Mouse (Mus musculus): ENCODE data around the gene Tmem222. TPM values are rescaled to one million over a fixed set of nuclear protein-coding genes. Genes with fewer than 3 reads are reported as not detected.
A peak's percentile ranks its signal among the peaks of the same experiment; 100 is the strongest.

Gene Tmem222
- polyA plus RNA-seq, 2 experiments = 31.6 to 36.4 TPM

DNA sequence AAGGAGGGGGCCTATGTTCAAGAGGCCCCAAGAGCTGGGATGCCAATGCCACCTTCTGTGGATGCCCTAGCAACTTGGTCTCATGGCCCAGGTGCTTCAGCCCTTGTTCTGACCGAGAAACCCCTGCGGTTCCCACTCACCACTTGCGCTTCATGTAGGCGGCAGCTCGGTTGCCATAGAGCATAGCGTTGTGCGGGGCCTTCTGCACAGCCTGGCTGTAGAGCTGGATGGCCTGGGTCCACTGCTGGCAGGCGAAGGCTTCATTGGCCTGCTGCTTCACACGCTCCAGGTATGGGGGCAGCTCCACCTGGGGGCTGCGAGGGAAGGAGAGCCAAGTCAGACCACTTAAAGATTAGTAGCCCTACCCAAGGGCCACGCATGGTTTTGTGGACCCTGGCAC, 22.8 kb upstream of the Tmem222 start:
- ATAC-seq (ENCODE audit: insufficient read depth) = no peak
- H3K36me3 ChIP-seq (replicated peaks; ENCODE audit: control insufficient read depth, insufficient read depth, low read depth) = peaks cover 3% of the 10 kb centered on the region; the same call in 1 of the 2 replicates
- no peaks in the 10 kb centered on the region for H3K9me3 ChIP-seq (ENCODE audit: control insufficient read depth, low read length)
- H3K9ac ChIP-seq (replicated peaks) = no peak overlapping the region
- H3K4me1 ChIP-seq (replicated peaks; ENCODE audit: control insufficient read depth in 2 of 2, insufficient read depth in 2 of 2, low read length in 1 of 2) = no peaks in the 10 kb centered on the region
- TF ChIP-seq CTCF (IDR thresholded peaks at IDR 0.05; ENCODE audit: low read depth) (no peak), EP300 (IDR thresholded peaks at IDR 0.05; ENCODE audit: low read depth) (no peak)
- no peaks in the 10 kb centered on the region for H3K27me3 ChIP-seq (ENCODE audit: control insufficient read depth, insufficient read depth, low read length)
- no peak for DNase-seq (ENCODE audit: low read depth in 3 of 3, low spot score in 3 of 3)
- 86% methylated on average over 11 of the region's 11 CpGs for WGBS (ENCODE audit: insufficient replicate concordance)
- H3K4me3 ChIP-seq (ENCODE audit: insufficient read depth in 1 of 2, low read depth in 2 of 2, low read length in 2 of 2) = no peak overlapping the region
- no peak overlapping the region for H3K4me2 ChIP-seq (ENCODE audit: low read depth)
- no peak overlapping the region for H3K27ac ChIP-seq

DNA sequence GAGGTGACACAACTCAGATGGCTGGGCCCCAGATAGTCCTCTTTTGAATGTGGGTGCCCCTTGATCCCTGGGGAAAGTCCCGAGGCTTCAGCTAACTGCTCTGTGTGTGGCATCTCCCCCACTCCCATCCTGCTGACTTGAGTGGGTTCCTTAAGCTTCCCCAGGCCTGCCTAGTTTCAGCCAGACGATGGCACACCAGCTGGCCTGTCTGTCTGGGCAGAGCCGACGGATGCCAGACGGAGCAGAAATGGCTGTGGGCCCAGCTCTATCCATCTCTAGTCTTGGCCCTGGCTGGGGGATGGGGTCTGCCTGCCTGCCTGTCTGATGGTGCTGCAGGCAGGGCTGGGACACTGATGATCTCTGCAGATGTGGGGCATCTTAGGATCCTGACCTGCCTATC, 22.1 kb upstream of the Tmem222 start:
- Histone ChIP-seq H3K4me2 (ENCODE audit: low read depth) (no peak overlapping the region), H3K27ac (no peak overlapping the region), H3K4me3 (ENCODE audit: insufficient read depth in 1 of 2, low read depth in 2 of 2, low read length in 2 of 2) (no peak overlapping the region), H3K9me3 (ENCODE audit: control insufficient read depth, low read length) (no peaks in the 10 kb centered on the region), H3K27me3 (ENCODE audit: control insufficient read depth, insufficient read depth, low read length) (no peaks in the 10 kb centered on the region), H3K36me3 (replicated peaks; ENCODE audit: control insufficient read depth, insufficient read depth, low read depth) (peaks cover 3% of the 10 kb centered on the region; the same call in 1 of the 2 replicates), H3K4me1 (replicated peaks; ENCODE audit: control insufficient read depth in 2 of 2, insufficient read depth in 2 of 2, low read length in 1 of 2) (no peaks in the 10 kb centered on the region), H3K9ac (replicated peaks) (no peak overlapping the region)
- WGBS (ENCODE audit: insufficient replicate concordance) = 74% methylated on average over 5 of the region's 5 CpGs
- ATAC-seq (ENCODE audit: insufficient read depth) (no peak), DNase-seq (ENCODE audit: low read depth in 3 of 3, low spot score in 3 of 3) (no peak)
- TF ChIP-seq CTCF (IDR thresholded peaks at IDR 0.05; ENCODE audit: low read depth) = no peak
- TF ChIP-seq EP300 (IDR thresholded peaks at IDR 0.05; ENCODE audit: low read depth) = no peak

DNA sequence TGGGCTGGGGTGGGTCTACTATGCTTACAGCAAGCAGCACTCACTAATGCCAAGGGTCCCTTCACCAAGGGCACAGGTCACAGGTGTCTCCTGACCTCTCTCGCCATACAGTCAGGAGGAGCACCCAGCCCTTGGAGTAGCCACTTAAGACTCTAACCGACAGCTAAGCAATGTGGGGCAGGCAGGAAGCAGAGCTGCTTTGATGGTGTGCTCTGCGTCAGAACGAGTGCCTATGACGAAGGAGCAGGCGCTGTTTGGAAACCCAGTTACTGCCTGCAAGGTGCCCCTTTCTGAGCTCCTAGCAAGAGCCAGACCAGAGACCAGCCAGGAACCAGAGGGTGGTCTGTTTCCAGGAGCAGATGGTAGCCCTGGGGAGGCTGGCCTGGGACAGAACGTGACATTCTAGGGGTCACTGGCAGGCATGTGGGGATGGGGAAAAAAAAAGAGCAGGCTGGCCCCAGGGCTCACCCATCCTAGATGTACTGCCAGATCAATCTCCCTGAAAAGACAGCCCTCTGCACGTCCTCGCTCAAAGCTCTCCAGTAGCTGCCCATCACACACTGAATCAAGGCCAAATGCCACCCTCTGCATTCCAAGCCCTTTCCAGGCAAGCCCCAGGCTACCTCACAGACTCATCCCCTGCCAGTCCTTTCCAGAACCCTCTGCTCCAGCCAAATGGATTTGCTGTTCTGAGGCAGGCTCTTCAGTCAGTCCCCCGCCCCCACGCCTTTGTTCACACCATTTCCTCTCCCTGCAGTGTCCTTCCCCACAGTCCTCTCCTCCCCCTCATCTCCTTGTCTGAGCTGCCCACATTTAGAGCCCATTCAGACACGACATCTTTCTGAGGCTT, 21.1 kb upstream of the Tmem222 start:
- Histone ChIP-seq H3K4me3 (ENCODE audit: insufficient read depth in 1 of 2, low read depth in 2 of 2, low read length in 2 of 2) (no peak overlapping the region), H3K27ac (no peak overlapping the region), H3K4me2 (ENCODE audit: low read depth) (no peak overlapping the region), H3K9me3 (ENCODE audit: control insufficient read depth, low read length) (no peaks in the 10 kb centered on the region), H3K27me3 (ENCODE audit: control insufficient read depth, insufficient read depth, low read length) (no peaks in the 10 kb centered on the region), H3K36me3 (replicated peaks; ENCODE audit: control insufficient read depth, insufficient read depth, low read depth) (peaks cover 3% of the 10 kb centered on the region; the same call in 1 of the 2 replicates), H3K9ac (replicated peaks) (no peak overlapping the region), H3K4me1 (replicated peaks; ENCODE audit: control insufficient read depth in 2 of 2, insufficient read depth in 2 of 2, low read length in 1 of 2) (no peaks in the 10 kb centered on the region)
- WGBS (ENCODE audit: insufficient replicate concordance) = 58% methylated on average over 12 of the region's 12 CpGs
- no peak for ATAC-seq (ENCODE audit: insufficient read depth)
- no peak for DNase-seq (ENCODE audit: low read depth in 3 of 3, low spot score in 3 of 3)
- no peak for TF ChIP-seq CTCF (IDR thresholded peaks at IDR 0.05; ENCODE audit: low read depth)

DNA sequence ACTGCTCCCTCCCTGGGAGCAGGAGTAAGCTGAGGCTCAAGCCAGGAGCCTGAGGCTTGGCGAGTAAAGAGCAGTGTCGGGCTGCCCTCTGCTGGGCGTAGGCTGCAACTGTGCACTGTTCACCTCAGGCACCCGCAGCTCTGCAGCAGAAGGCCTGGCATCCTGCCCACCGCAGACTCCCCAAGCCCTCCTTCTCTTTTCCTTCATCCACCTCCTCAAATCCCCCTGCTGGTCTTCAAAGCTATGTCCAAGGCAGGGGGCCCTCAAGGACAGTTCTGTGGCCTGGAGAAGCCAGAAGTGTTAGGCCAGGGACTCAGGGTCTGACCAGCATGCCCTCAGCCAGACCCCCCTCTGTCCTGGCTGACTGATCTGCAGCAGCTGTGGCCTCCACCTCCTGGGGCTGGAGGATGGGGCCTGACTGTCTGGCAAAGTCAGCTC, 20.2 kb upstream of the Tmem222 start:
- 6% methylated on average over 5 of the region's 5 CpGs for WGBS (ENCODE audit: insufficient replicate concordance)
- ATAC-seq (ENCODE audit: insufficient read depth) = peak; percentile 60; the same call in 1 of the 2 replicates
- Histone ChIP-seq H3K27me3 (ENCODE audit: control insufficient read depth, insufficient read depth, low read length) (no peaks in the 10 kb centered on the region), H3K9ac (replicated peaks) (no peak overlapping the region), H3K4me3 (ENCODE audit: insufficient read depth in 1 of 2, low read depth in 2 of 2, low read length in 2 of 2) (no peak overlapping the region), H3K36me3 (replicated peaks; ENCODE audit: control insufficient read depth, insufficient read depth, low read depth) (peaks cover 3% of the 10 kb centered on the region; the same call in 1 of the 2 replicates), H3K27ac (no peak overlapping the region), H3K9me3 (ENCODE audit: control insufficient read depth, low read length) (no peaks in the 10 kb centered on the region), H3K4me1 (replicated peaks; ENCODE audit: control insufficient read depth in 2 of 2, insufficient read depth in 2 of 2, low read length in 1 of 2) (no peaks in the 10 kb centered on the region), H3K4me2 (ENCODE audit: low read depth) (no peak overlapping the region)
- TF ChIP-seq CTCF (IDR thresholded peaks at IDR 0.05; ENCODE audit: low read depth) = peak; percentile 98
- TF ChIP-seq EP300 (IDR thresholded peaks at IDR 0.05; ENCODE audit: low read depth) = no peak
- DNase-seq (ENCODE audit: low read depth in 3 of 3, low spot score in 3 of 3) = no peak

DNA sequence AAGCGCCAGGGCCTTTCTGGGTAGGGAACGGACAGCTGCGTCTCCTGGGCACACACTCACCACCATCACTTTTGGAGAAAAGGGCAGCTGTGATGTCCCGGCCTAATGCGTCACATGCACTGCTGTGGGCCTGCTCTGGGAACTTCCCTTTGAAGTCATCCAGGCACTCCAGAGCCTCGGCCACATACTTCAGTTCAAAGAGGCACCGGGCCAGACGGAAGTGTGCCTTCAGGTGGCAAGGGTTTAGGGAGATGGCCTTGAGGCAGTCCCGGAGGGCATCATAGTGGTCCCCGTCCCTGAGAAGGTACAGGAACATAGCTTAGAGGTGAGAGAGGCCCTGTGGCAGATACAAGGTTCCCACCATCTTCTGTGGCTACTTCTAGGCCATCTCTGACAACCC, 19.8 kb upstream of the Tmem222 start:
- peaks cover 3% of the 10 kb centered on the region; the same call in 1 of the 2 replicates for H3K36me3 ChIP-seq (replicated peaks; ENCODE audit: control insufficient read depth, insufficient read depth, low read depth)
- no peak for TF ChIP-seq EP300 (IDR thresholded peaks at IDR 0.05; ENCODE audit: low read depth)
- no peak for TF ChIP-seq CTCF (IDR thresholded peaks at IDR 0.05; ENCODE audit: low read depth)
- no peak for ATAC-seq (ENCODE audit: insufficient read depth)

More for the DNA sequence above, 19.8 kb upstream of the Tmem222 start:
- Histone ChIP-seq H3K9ac (replicated peaks) (no peak overlapping the region), H3K9me3 (ENCODE audit: control insufficient read depth, low read length) (no peaks in the 10 kb centered on the region), H3K4me1 (replicated peaks; ENCODE audit: control insufficient read depth in 2 of 2, insufficient read depth in 2 of 2, low read length in 1 of 2) (no peaks in the 10 kb centered on the region), H3K27me3 (ENCODE audit: control insufficient read depth, insufficient read depth, low read length) (no peaks in the 10 kb centered on the region), H3K4me3 (ENCODE audit: insufficient read depth in 1 of 2, low read depth in 2 of 2, low read length in 2 of 2) (no peak overlapping the region), H3K27ac (no peak overlapping the region), H3K4me2 (ENCODE audit: low read depth) (no peak overlapping the region)
- 63% methylated on average over 10 of the region's 10 CpGs for WGBS (ENCODE audit: insufficient replicate concordance)
- no peak for DNase-seq (ENCODE audit: low read depth in 3 of 3, low spot score in 3 of 3)
